Comparison of ENCODE assay signal across 13 mouse cellular contexts in the genomic region with DNA sequence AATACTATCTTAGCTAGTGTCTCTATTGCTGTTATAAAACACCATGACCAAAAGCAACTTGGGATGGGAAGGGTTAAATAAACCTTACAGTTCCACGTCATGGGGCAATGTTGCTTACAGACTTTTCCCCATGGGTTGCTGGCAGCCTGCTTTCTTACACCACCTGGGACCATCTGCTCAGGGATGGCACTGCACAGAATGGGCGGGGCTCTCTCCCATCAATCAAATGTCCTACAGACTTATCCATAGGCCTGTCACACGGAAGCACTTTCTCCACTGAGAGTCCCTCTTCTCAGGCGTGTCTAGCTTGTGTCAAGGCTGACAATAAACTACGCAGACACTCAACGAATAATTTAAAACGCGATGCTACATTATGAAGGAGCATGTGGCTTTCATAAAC. TPM values are rescaled to one million over a fixed set of nuclear protein-coding genes. Genes with fewer than 3 reads are reported as not detected.
DNase-seq lines count a peak whose midpoint lies in the region; ATAC-seq lines count a peak whose summit lies in the region.
"Had no signal": no experiment of that assay in that cellular context is flagged by ENCODE, and none has a peak within 500 bp of the region (broad histone marks: within the 10 kb centered on the region; RNA-seq: fewer than 3 reads in every experiment).

No protein-coding gene starts in this region.

- no peaks in the 10 kb centered on the region for H3K9me3 ChIP-seq in hindbrain, embryonic 12.5 days (replicated peaks)
- H3K9me3 ChIP-seq: limb, embryonic 15.5 days; lung, embryonic 15.5 days; stomach, embryonic 15.5 days had no signal

- no peak overlapping the region for H3K4me2 ChIP-seq in hindbrain, embryonic 12.5 days (replicated peaks)
- H3K4me2 ChIP-seq: limb, embryonic 15.5 days; lung, embryonic 15.5 days; stomach, embryonic 15.5 days had no signal

- H3K27ac ChIP-seq in hindbrain, embryonic 12.5 days = peak overlapping the region; percentile 49; the same call in 1 of the 2 replicates
- H3K27ac ChIP-seq: limb, embryonic 15.5 days; lung, embryonic 15.5 days; stomach, embryonic 15.5 days had no signal

- H3K4me1 ChIP-seq in hindbrain, embryonic 12.5 days = peaks cover 69% of the 10 kb centered on the region
- H3K4me1 ChIP-seq: lung, embryonic 15.5 days; stomach, embryonic 15.5 days had no signal

- 60% methylated on average over 8 of the region's 8 CpGs for WGBS in hindbrain, embryonic 12.5 days

- peaks cover 20% of the 10 kb centered on the region for H3K36me3 ChIP-seq in hindbrain, embryonic 12.5 days

- no peak for DNase-seq in cerebellum, postnatal 4 days (ENCODE audit: low spot score in 2 of 2)
- DNase-seq in retina, postnatal 1 day = peak; percentile 55
- no peak for DNase-seq in retina, embryonic 14.5 days (ENCODE audit: low spot score)
- DNase-seq in adrenal gland, adult (ENCODE audit: inconsistent age in 2 of 2, low spot score in 1 of 2) = no peak
- DNase-seq in spleen, postnatal 10 days (ENCODE audit: low spot score in 2 of 2) = no peak
- no peak for DNase-seq in adrenal gland, postnatal 36 days
- DNase-seq: heart, postnatal 10 days; kidney, adult 9 months had no signal

- no peak overlapping the region for H3K4me3 ChIP-seq in hindbrain, embryonic 12.5 days
- H3K4me3 ChIP-seq: limb, embryonic 15.5 days; lung, embryonic 15.5 days; stomach, embryonic 15.5 days had no signal

- ATAC-seq in cerebellum, adult (ENCODE audit: insufficient number of reproducible peaks, low FRiP score, low TSS enrichment) = peak; percentile 86
- peak; percentile 77 for ATAC-seq in hindbrain, embryonic 12.5 days (ENCODE audit: low FRiP score)

- H3K27me3 ChIP-seq in hindbrain, embryonic 12.5 days = no peaks in the 10 kb centered on the region
- H3K27me3 ChIP-seq: limb, embryonic 15.5 days; lung, embryonic 15.5 days; stomach, embryonic 15.5 days had no signal

- H3K9ac ChIP-seq in hindbrain, embryonic 12.5 days = no peak overlapping the region
- H3K9ac ChIP-seq: limb, embryonic 15.5 days; lung, embryonic 15.5 days; stomach, embryonic 15.5 days had no signal

RNA-seq across cellular contexts. Expression of a gene that starts 12.7 kb away (rescaled TPM):
- 60.3 and 60.4 TPM in 2 replicates for polyA plus RNA-seq in hindbrain, embryonic 12.5 days (2016; fragmentation: Nextera tagmentation; extraction: Ambion mirVana)
- 10 to 100 TPM in 1 of 2 experiments, 1 to 10 TPM in 1; 5.6 to 12.9 TPM for total RNA-seq in adrenal gland, postnatal 36 days (2021)
